Mouse (Mus musculus): ENCODE data around the gene Paxx.

Paxx gene

DNA sequence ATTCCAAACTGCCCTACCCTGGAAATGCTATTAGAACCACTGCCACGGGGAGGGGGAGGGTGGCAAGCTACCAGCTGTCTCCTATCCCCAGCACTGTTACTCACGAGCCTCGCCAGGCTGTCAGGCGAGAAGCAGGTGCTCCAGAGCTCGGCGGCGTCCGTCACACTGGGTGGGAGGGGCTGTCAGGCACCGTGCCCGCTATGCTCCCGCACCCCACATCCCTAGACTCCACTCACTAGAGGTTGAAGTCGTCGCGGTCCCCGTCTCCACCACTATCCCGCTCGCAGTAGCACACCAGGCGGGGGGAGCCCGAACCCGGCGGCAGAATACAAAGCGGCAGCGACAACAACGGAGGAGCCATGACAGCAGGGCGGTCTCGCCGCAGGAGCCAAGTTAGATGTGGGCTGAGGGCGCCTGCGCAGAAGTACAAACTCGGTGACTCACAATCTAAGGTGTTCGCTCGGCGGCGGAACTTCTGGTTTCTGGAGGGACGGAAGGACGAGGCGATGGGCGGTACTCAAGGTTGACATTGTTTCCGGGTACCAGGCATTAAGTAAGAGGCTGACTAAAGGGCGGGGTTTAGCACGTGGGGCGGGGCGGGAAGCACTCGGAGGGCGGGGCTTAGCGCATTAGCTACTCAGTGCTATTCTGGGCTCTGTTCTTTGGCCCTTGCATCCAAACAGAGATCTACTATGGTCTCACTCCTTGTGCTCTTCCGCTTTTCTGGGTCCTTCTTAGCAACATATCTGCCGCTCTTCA is at the start of gene Paxx:
Gene Paxx (minus strand): TSS at position 544 of the 759 bp plus-strand sequence.
- peak; percentile 85 for DNase-seq (ENCODE audit: extremely low read depth, low read depth, low spot score)

DNA sequence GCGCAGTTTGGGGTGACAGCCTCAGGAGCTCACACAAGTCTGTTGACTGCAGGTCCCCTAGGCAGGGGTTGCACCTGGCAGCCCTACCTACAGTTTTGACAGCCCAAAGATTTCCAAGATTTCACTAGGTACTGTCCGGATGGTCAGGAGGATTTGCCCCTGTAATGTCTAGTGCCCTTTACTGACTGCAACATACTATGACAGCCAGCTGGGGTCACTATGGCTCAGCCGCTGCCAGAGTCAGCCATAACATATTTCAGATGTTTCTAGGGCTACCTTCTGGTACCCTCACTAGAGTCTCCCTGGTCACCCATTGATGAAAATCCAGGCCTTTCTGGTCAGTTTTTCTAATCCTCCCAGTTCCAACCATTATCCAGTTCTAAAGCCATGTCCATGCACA is 49.0 kb upstream of the Paxx start:
- no peak for DNase-seq (ENCODE audit: extremely low read depth, low read depth, low spot score)

DNA sequence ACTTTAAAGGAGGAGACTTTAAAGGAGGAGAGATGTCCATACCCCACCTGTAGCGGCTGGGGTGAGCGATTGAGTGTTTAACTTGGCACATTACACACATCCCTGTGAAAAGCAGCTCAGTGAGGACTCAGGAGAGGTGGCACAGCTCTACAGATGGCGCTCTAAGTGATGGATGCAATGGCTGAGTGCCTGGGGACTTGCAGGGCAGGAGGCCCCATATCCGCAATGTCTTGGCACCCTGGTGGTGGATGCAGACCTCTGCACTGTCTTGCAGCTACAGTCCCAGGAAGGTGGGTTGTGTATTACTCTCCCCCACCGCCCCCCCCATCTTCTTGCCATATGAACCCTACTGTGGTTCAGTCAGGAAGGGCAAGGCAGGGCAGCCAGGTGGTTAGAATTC is 46.1 kb upstream of the Paxx start:
- DNase-seq (ENCODE audit: extremely low read depth, low read depth, low spot score), result no peak

DNA sequence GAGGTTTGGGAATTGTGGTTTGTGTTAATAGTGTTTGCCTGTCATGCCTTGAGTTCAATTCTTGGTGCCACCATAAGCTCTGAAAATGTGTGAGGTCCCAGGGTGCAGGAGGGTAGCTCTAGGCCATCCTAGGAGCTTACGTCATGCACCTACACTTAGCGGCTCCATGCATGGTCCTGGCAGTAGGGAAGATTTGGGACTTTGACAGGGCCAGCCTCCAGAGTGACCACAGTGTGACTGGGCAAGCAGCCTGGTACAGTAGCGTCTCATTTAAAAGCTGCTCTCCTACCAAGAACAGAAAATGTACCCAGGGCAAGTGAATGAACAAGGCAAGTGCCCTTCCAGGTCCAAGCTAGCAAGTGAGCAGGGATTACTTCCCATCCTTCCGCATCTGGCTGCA is 45.0 kb upstream of the Paxx start:
- no peak for DNase-seq (ENCODE audit: extremely low read depth, low read depth, low spot score)

DNA sequence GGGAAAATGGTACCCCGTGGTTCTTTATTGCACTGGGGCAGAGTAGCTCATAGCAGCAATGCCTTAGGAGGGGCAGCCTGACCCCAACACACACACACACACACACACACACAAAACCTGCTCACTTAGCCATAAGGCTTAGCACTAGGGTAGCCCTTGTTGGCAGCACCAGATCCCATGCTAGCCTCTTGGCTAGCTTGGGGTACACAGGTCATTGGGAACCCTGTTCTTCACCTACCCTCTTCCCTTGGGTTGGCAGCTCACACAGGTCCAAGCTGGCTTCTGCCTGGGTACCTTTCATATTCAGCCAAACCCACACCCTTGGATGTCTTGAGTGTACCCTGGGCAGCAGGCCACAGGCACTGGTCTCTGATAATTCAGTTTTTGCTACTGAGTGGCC is 44.1 kb upstream of the Paxx start:
- DNase-seq (ENCODE audit: extremely low read depth, low read depth, low spot score), result no peak

DNA sequence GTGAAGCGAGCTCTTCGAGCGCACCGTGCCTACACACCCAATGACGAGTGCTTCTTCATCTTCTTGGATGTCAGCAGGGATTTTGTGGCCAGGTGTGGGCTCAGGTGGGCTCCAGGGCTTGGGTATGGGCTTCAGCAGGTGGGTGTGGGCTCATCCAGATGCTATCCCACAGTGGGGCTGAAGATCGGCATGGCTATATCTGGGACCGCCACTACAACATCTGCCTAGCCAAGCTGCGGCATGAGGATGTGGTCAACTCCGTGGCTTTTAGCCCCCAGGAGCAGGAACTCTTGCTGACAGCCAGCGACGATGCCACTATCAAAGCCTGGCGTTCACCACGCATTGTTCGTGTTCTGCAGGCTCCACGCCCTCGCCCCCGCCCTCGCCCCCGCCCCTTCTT is 43.6 kb upstream of the Paxx start:
- no peak for DNase-seq (ENCODE audit: extremely low read depth, low read depth, low spot score)

DNA sequence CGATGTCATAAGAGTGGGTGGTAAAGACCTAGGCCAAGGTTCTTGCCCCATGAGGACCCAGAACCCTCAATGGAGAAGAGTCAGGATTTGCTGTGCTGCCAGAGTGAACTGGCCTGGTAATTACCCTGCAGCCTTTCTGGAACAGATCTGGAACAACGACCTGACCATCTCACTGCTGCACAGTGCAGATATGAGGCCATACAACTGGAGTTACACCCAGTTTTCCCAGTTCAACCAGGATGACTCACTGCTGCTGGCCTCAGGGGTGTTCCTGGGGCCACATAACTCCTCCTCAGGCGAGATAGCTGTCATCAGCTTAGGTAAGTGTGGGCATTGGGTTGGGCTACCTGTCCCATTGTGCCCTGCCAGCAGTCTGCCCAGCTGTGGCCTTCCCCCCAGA is 41.8 kb upstream of the Paxx start:
- no peak for DNase-seq (ENCODE audit: extremely low read depth, low read depth, low spot score)

DNA sequence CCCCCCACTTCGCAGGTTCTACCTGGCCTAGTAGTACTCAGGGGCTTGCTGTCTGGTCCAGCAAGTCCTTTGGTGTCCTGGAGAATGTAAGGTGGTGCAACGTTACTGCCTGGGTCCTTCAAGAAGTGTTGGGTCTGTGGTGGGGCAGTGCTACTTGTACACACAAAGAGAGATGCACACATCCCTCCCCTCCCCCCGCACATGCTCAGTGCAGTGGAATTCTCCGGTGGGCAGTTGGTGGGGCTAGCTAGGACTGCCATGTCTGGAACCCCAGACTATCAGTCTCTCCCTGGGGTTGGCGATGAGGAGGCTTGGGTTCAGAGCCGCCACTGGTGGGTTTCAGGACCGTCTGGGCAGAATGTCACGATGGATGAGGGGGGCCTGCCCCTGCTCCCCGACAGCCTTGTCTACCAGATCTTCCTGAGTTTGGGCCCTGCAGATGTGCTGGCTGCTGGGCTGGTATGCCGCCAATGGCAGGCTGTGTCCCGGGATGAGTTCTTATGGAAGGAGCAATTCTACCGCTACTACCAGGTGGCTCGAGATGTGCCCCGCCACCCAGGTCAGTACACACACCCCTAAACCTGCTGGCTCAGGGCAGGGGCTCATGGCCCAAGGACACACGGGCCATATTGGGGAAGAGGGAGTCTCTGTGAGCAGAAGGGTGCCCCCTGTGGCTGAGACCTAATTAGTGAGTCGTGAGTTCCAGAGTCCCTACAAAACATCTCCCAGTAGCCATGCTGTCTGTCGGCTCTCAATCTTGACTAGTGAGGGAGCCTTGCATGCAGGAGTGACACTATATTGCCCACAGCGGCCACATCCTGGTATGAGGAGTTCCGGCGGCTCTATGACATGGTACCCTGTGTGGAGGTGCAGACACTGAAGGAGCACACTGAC is 40.9 kb upstream of the Paxx start, which contains the start of gene C8g:
Gene C8g (minus strand): TSS at position 127 of the 894 bp plus-strand sequence.
- no peak for DNase-seq (ENCODE audit: extremely low read depth, low read depth, low spot score)

DNA sequence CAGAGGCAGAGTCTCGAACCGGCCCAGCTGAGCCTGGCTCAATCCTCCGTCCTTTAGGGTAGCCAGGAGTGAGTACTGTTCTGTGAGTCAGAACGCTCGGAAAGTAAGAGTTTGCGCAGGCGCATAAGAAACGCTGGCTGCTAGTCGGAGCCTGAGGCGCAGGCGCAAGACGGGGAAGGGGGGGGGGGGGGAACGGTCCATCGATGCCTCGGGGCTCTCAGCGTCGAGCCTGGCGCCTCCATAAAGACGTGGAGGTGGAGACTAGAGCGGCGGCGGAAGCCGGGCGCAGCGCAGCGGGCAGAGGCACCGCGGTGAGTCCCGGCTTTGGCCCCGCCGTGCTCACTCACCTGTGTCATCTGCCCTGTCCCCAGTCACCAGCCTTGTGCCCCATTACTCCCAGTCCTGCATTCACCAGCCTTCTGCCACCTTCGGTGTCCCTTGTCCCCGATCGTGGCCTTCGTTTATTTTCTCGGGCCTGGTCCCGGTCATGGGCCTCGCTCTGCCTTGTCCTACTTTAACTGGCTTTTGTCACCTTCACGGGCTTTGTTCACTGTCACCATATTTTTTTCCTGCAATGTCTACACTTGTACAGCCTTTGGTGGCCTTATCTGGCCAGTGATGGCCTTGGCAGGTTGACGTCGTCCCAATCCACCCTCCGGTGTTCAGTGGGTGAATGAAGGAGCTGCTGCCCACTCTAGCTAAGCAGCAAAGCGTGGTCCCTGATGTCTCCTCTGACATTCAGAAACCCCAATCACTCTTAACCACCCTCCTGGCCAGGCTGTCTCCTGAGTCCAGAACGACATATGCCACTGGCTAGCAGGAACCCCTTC is 39.9 kb upstream of the Paxx start, which contains the start of gene Fbxw5:
Gene Fbxw5 (plus strand): TSS at position 175 of the 830 bp plus-strand sequence.
- DNase-seq (ENCODE audit: extremely low read depth, low read depth, low spot score), result no peak

DNA sequence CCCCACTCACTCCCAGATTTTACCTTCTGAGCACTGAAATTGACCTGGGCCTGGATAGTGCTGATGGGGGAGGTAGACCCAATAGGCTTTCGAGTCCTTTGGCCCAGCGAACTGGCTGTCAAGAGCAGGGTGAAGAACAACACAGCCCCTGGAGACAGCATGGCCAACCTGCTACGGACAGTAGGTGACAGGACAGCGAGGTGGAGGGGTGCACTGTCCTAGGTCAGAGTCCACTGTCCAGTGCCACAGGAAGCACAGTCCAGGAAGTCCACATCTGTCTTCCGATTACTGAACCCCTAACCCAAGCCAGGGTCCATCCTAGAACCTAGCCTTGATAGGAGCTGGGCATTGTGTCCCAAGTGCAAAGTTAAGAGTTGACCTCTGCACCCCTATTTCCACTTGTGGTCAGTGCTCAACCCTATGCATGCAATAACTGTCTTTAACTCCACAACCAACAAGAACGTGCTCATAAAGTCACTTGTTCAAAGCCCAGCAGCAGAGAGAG is 39.2 kb upstream of the Paxx start:
- DNase-seq (ENCODE audit: extremely low read depth, low read depth, low spot score), result no peak

DNA sequence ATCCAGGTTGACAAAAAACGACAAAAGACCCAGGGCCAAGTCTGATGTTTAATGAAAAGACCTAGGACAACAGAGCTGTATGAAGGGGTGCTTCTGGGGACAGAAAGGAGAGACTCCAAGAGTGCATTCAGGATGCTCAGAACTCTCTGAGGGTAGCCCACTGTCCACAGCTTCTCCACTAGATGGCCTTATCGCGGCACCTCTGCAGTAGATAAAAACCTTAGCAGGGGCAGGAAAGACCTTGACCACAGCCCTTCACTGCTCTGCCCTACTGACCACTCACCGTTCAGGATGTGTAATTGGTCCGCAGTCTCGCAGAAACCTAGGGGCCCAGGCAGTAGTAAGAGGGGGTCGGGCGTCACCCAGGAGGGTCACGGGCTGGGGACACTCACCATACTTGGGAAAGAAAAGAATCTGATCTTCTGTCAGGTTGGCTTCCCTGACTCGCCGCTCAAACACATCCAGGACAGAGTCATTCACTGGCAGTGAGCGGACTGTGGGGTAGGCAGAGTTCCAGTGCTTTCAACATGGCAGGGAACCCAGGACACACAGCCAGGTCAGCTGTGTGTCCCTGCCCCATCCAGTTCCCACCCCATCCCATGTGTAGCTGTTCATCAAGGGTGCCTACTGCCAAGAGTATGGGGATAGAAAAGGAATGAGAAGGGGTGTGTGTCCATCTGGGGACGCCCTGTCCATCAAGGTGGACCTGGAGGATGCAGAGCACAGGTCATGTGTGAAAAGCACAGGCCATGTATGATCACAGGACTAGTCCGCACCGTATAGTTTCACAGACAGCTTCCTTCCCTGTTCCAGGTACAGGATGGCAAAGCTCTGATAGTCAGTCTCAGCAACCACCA is 38.0 kb upstream of the Paxx start:
- no peak for DNase-seq (ENCODE audit: extremely low read depth, low read depth, low spot score)

DNA sequence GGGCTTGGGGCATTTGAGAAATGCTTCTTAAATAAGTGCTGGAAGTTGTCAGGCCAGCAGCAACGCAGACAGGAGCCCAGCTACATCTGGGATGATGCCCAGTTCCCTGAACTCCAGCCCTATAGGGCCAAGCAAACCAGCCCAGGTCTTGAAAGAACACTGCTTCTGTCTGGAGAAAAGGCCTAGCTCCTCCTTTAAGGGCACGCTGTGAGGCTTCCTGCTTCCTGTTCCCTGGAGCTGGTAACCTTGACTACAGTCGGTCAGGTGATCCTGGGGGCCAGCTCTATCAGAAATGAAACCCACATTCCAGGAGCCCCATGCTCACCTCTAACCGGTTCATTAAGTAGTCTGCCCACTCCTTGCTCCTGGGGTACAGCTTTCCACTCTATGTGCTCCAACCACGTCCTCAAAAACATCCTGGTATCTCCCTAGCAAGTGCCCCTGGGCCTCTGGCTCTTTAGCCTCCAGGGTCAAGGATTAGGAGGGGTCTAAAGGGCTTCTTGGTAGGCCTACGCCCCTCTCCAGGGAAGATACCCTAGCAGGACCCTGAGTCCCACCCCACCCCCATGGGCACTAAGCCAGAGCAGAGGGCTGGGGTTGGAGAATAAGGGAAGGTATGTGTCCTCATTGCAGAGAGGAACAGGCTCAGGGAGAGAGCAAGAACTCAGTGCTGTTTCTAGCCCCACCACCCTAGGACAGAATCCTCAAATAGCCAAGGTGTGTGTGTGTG is 37.1 kb upstream of the Paxx start:
- no peak for DNase-seq (ENCODE audit: extremely low read depth, low read depth, low spot score)

DNA sequence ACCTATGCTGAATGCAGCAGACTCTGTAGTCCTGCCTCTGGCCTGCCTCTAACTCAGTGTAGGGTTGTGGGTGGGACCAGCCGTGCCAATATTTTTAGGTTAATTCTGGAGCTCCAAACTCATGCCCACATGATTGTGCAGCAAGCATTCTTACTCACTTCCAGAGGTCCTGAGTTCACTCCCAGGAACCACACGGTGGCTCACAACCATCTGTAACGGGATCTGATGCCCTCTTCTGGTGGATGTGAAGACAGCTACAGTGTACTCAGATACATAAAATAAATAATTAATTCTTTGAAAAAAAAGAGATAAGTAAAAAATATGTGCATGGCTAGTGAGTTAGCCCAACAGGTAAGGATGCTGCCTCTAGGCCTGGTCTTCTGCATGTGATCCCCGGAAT is 35.6 kb upstream of the Paxx start:
- no peak for DNase-seq (ENCODE audit: extremely low read depth, low read depth, low spot score)

DNA sequence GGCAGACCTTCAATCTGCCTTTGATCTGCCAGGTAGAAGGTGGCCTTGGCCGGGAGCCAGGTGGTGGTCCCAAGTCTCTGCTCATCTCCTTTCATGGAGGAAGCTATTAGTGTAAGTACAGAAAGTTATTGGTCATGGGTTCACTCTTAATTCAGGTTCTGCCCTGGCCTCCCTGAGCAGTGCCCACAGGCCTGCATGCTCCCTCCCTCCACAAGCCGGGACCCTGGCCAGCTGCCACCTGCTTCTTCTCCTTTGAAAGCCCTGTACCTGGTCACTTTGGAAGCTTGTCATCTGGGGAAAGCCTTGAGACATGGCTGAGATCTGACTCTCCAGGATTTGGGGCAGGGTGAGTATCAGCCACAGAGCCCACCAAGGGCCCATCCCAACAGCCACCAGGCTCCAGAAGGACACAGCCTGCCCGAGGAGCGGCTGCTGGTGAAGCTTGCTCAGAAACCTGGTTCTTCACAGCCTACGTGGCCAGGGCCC is 32.6 kb upstream of the Paxx start, which contains the start of gene Lcn12:
Gene Lcn12 (minus strand): TSS at position 436 of the 486 bp plus-strand sequence.
- DNase-seq (ENCODE audit: extremely low read depth, low read depth, low spot score), result no peak

DNA sequence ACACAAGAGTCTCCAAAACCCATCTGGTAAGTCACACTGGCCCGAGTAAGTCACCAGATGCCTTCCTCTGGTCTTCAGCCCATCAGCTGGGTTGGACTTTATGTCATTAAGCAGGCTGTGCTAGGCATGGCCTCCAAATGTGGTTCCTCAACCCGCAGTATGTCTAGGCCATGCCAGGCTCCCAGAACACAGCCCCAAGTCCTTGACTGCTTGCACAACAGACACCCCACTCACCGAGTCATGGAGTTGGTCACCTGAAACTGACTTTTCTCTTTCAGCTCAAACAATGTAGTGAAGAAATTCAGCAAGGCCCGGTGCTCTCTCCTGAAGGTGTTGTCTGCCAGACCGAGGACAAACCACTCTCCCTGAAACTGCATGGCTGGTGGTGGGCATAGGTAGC is 32.1 kb upstream of the Paxx start:
- DNase-seq (ENCODE audit: extremely low read depth, low read depth, low spot score), result no peak

DNA sequence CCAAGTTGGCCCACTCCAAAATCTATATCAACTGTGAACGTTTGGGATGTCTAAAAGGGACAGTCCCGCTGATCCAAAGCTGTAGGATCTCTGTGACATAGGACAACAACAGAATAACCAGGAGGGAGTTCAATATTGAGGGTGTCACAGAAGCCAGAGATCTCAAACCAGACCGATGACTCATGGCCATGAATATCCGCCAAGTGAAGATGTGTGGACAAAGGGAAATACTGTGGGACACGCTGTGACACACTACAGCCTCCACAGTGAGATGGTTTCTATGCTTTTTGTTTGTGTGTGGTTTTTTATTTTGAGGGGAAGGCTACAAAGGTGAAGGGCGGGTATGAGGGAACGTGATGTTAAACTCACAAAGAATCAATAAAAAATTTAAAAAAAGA is 27.8 kb upstream of the Paxx start:
- no peak for DNase-seq (ENCODE audit: extremely low read depth, low read depth, low spot score)

DNA sequence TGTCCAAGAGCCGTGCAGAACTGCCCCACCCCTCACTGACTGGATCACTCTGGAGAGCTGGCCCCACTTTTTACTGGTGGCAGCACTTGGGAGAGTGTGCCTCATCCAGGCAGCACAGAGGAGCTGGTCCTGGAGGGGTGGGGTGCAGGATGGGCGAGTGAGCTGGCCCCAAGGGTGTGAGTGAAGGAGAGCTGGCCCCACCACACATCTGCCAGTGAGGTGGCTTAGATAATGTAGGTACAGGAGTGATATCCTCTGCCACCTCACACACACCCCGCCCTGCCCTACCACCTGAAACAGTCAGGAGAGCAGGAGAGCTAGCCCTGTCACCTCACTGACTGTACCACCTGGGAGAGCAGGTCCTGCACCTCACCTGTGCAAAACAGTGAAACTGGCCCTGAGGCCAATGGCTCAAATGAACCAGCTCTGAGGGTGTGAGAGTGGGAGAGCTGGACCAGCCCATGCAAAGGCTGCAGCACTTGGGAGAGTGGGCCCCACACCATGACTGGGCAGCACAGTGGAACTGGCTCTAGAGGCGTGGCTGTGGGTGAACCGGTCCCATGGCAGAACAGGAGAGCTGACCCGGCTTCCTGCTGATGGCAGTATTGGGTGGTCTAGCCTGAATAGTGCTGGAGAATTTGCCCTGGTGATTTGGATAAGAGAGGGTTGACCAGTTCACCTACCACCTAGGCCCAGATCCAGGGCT is 27.2 kb upstream of the Paxx start:
- no peak for DNase-seq (ENCODE audit: extremely low read depth, low read depth, low spot score)

DNA sequence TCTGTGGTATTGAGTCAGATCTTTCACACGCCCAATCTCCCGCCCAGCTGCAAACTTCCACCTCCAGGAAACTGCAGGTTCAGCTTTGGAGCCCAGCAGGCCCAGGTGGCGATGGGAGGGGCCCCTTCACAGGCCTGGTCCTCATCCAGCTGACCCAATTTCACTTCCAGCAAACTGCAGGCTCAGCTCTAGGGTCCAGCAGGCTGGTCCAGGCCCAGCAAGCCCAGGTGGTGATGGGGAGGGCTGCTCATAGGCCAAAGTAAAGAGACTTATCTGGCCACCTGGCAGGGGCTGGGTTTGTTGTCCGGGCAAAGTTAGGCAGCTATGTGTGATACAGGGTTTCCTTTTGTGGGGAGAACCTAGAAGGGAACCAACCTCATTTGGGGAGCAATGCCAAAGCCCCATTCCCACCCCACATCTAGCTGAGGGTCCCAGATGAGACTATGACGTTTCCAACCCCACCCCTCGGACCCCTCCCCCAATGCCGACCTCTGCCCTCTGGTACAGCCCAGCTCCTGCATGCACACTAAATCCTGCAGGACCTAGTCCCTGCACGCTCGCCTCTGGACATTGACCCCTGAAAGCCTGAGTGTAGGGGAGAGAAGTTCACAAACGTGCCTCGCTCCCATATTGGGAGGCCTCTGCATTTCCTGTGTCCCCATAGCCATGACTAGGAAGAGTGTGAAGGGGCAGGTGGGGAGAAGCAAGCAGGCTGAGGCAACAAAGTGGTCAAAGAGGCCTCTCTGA is 24.2 kb upstream of the Paxx start:
- DNase-seq (ENCODE audit: extremely low read depth, low read depth, low spot score), result no peak

All from fat pad, adult 2 months (tissue).